Mouse (Mus musculus): Measurements from ENCODE around the gene Fam92a.
"Not testable (repeated sequence)": the region's sequence is repeated elsewhere in the genome, so short reads cannot be mapped to it uniquely, and the experiment has no call there.

DNA sequence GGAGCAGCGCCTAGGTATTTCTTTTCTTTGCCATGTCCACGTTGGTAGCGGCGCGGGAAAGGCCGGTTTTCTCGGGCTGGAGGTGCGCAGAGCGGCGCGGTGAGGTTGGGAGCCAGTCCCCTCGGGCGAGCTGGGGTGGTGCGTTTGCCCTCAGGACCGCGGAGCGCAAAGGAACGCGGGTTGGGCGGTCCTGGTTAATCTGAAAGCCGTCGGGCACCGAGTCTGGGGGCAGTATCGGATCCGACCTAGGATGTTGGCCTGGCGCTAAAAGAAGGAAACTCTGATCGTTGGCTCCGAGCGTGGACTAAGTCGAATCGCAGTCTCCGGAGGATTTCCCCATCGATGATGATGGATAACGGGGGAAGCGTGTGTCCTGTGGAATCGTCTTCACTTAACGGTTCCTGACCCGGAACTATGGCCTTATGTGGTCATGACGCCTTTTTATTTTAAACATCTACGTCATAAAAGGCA, 31.2 kb downstream of the Fam92a start:
- not testable (repeated sequence) for TF ChIP-seq POLR2A (IDR thresholded peaks at IDR 0.05; ENCODE audit: low read depth, low read length); CTCF (IDR thresholded peaks at IDR 0.05; ENCODE audit: borderline replicate concordance, insufficient read depth, low read length)
